Mouse (Mus musculus) CH12.LX (cell line): ENCODE results near the gene Slc6a17. TPM values are rescaled to one million over a fixed set of nuclear protein-coding genes. Genes with fewer than 3 reads are reported as not detected.

Source experiments
- DNase-seq: peaks from one replicate; pipeline ENCODE4 v3.0.0-alpha.2; 2013; ENCODE audit errors: extremely low read depth
- H3K27ac ChIP-seq: 2 replicates; pipeline ENCODE4 v1.5.1; 2012; ENCODE audit warnings: low read depth, mild to moderate bottlenecking, control low read depth, moderate library complexity; ENCODE audit not compliant: insufficient read depth
- H3K27me3 ChIP-seq: replicated peaks from 2 replicates; pipeline ENCODE3; 2012; ENCODE audit warnings: inconsistent platforms
- H3K36me3 ChIP-seq, 2 experiments: replicated peaks in 1 of 2; 2 replicates each; pipeline versions ENCODE3 to v1.6.1; 2012; ENCODE audit warnings: inconsistent platforms in 1 of 2, low read length in 1 of 2, mild to moderate bottlenecking in 1 of 2, mixed read lengths in 1 of 2, moderate library complexity in 1 of 2; ENCODE audit not compliant: control insufficient read depth in 1 of 2, insufficient read depth in 1 of 2
- H3K4me1 ChIP-seq, 2 experiments: 2 replicates each; pipeline ENCODE4 v1.6.1; 2012; ENCODE audit warnings: inconsistent platforms in 1 of 2, moderate library complexity in 1 of 2; ENCODE audit not compliant: insufficient read depth in 2 of 2, control insufficient read depth in 1 of 2
- H3K4me2 ChIP-seq: 2 replicates; pipeline ENCODE4 v1.6.1; 2012; ENCODE audit warnings: low read depth, mild to moderate bottlenecking, control low read depth; ENCODE audit not compliant: poor library complexity, insufficient read depth, severe bottlenecking
- H3K4me3 ChIP-seq, 3 experiments: fragments of 150-350 bp in 1 of 3; sonication (generic) in 1 of 3; replicated peaks in 1 of 3; 2 replicates each; pipeline versions ENCODE3 to v1.5.1; 2011 to 2012; ENCODE audit warnings: low read depth in 2 of 3, low read length in 2 of 3, mild to moderate bottlenecking in 2 of 3, moderate library complexity in 2 of 3, control low read depth in 1 of 3, improper control_type of control experiment in 1 of 3, inconsistent platforms in 1 of 3, mixed read lengths in 1 of 3; ENCODE audit not compliant: poor library complexity in 1 of 3
- H3K79me2 ChIP-seq: replicated peaks from 2 replicates; pipeline ENCODE4 v1.6.1; 2012; ENCODE audit warnings: mild to moderate bottlenecking, moderate library complexity; ENCODE audit not compliant: control insufficient read depth, poor library complexity, insufficient read depth, severe bottlenecking; ENCODE audit errors: extremely low read depth
- H3K9ac ChIP-seq: 2 replicates; pipeline ENCODE4 v1.6.1; 2012; ENCODE audit warnings: low read depth, mild to moderate bottlenecking, control low read depth, moderate library complexity; ENCODE audit not compliant: insufficient read depth
- H3K9me3 ChIP-seq: replicated peaks from 2 replicates; pipeline ENCODE3; 2012; ENCODE audit warnings: low read length, inconsistent platforms, mixed read lengths
- BHLHE40 ChIP-seq: IDR thresholded peaks from 2 replicates; pipeline ENCODE4 v1.6.1; 2011; ENCODE audit warnings: mild to moderate bottlenecking, low read depth, low read length, improper control_type of control experiment
- CHD1 ChIP-seq: IDR thresholded peaks from 2 replicates; pipeline ENCODE4 v1.6.1; 2012; ENCODE audit warnings: low read depth, low read length, improper control_type of control experiment, inconsistent platforms
- CHD2 ChIP-seq: IDR thresholded peaks from 2 replicates; pipeline ENCODE4 v1.6.1; 2011; ENCODE audit warnings: low read length, improper control_type of control experiment
- E2F4 ChIP-seq: IDR thresholded peaks from 2 replicates; pipeline ENCODE4 v1.6.1; 2011; ENCODE audit warnings: low read depth, low read length, improper control_type of control experiment; ENCODE audit not compliant: insufficient replicate concordance
- ELF1 ChIP-seq: IDR thresholded peaks from 2 replicates; pipeline ENCODE4 v1.6.1; 2014; ENCODE audit warnings: low read depth, mild to moderate bottlenecking, inconsistent platforms, low read length, improper control_type of control experiment
- GABPA ChIP-seq: IDR thresholded peaks from 2 replicates; pipeline ENCODE4 v1.6.1; 2012; ENCODE audit warnings: low read depth, low read length, improper control_type of control experiment, inconsistent platforms; ENCODE audit not compliant: insufficient replicate concordance
- IRF4 ChIP-seq: IDR thresholded peaks from 2 replicates; pipeline ENCODE4 v1.6.1; 2014; ENCODE audit warnings: low read depth, mild to moderate bottlenecking, inconsistent platforms, low read length, improper control_type of control experiment
- JUN ChIP-seq: IDR thresholded peaks from 2 replicates; pipeline ENCODE4 v1.6.1; 2011; ENCODE audit warnings: low read depth, mild to moderate bottlenecking, low read length, improper control_type of control experiment, moderate library complexity; ENCODE audit not compliant: insufficient read depth
- JUND ChIP-seq: conservative IDR thresholded peaks from 2 replicates; pipeline ENCODE4 v1.6.1; 2011; ENCODE audit warnings: low read depth, low read length, improper control_type of control experiment
- MAFK ChIP-seq: IDR thresholded peaks from 2 replicates; pipeline ENCODE4 v1.6.1; 2011; ENCODE audit warnings: low read length, improper control_type of control experiment; ENCODE audit not compliant: insufficient replicate concordance
- MAX ChIP-seq: IDR thresholded peaks from 2 replicates; pipeline ENCODE4 v1.6.1; 2011; ENCODE audit warnings: low read length, improper control_type of control experiment
- MAZ ChIP-seq: IDR thresholded peaks from 2 replicates; pipeline ENCODE4 v1.6.1; 2012; ENCODE audit warnings: low read depth, mild to moderate bottlenecking, inconsistent platforms, low read length, improper control_type of control experiment, moderate library complexity
- MEF2A ChIP-seq: IDR thresholded peaks from 2 replicates; pipeline ENCODE4 v1.6.1; 2014; ENCODE audit warnings: low read depth, mild to moderate bottlenecking, inconsistent platforms, low read length, improper control_type of control experiment, borderline replicate concordance
- MYC ChIP-seq: IDR thresholded peaks from 2 replicates; pipeline ENCODE4 v1.6.1; 2011; ENCODE audit warnings: low read depth, mild to moderate bottlenecking, improper control_type of control experiment, low read length
- NRF1 ChIP-seq: IDR thresholded peaks from 2 replicates; pipeline ENCODE4 v1.6.1; 2014; ENCODE audit warnings: low read depth, mild to moderate bottlenecking, inconsistent platforms, low read length, improper control_type of control experiment, moderate library complexity
- PAX5 ChIP-seq: IDR thresholded peaks from 2 replicates; pipeline ENCODE4 v1.6.1; 2012; ENCODE audit warnings: low read length, inconsistent platforms, mixed read lengths
- POLR2A ChIP-seq: IDR thresholded peaks from 2 replicates; pipeline ENCODE4 v1.6.1; 2011; ENCODE audit warnings: low read depth, mild to moderate bottlenecking, improper control_type of control experiment, low read length
- POLR2AphosphoS2 ChIP-seq: IDR thresholded peaks from 2 replicates; pipeline ENCODE4 v1.6.1; 2011; ENCODE audit warnings: low read depth, low read length, improper control_type of control experiment
- RAD21 ChIP-seq: IDR thresholded peaks from 2 replicates; pipeline ENCODE4 v1.6.1; 2011; ENCODE audit warnings: low read depth, mild to moderate bottlenecking, low read length, improper control_type of control experiment, moderate library complexity
- SMC3 ChIP-seq: IDR thresholded peaks from 2 replicates; pipeline ENCODE4 v1.6.1; 2011; ENCODE audit warnings: low read depth, low read length, improper control_type of control experiment
- TCF12 ChIP-seq: IDR thresholded peaks from 2 replicates; pipeline ENCODE4 v1.6.1; 2014; ENCODE audit warnings: low read depth, mild to moderate bottlenecking, inconsistent platforms, low read length, improper control_type of control experiment
- UBTF ChIP-seq: IDR thresholded peaks from 2 replicates; pipeline ENCODE4 v1.6.1; 2012; ENCODE audit warnings: low read depth, mild to moderate bottlenecking, inconsistent platforms, low read length, improper control_type of control experiment, moderate library complexity
- ZC3H11A ChIP-seq: IDR thresholded peaks from 2 replicates; pipeline ENCODE4 v1.6.1; 2012; ENCODE audit warnings: low read depth, mild to moderate bottlenecking, inconsistent platforms, low read length, improper control_type of control experiment
- ZKSCAN1 ChIP-seq: IDR thresholded peaks from 2 replicates; pipeline ENCODE4 v1.6.1; 2012; ENCODE audit warnings: low read depth, inconsistent platforms, low read length, improper control_type of control experiment, borderline replicate concordance
- ZNF384 ChIP-seq: IDR thresholded peaks from 2 replicates; pipeline ENCODE4 v1.6.1; 2012; ENCODE audit warnings: low read depth, low read length, improper control_type of control experiment, inconsistent platforms
- dilution Hi-C: fragments of 300-500 bp; cut with MboI; formaldehyde crosslinking; loops from 2 replicates; pipeline ENCODE4 v1.14.3; 2020; ENCODE audit warnings: low sequenced_read_pairs; ENCODE audit not compliant: extremely low pct_unique_long_range_greater_than_20kb, extremely low pct_ligation_motif_present
- in situ Hi-C: fragments of 300-500 bp; cut with MboI; formaldehyde crosslinking; loops from 3 replicates; pipeline ENCODE4 v1.14.3; 2019; ENCODE audit warnings: low sequenced_read_pairs, low pct_ligation_motif_present, low pct_unique_long_range_greater_than_20kb, mixed read lengths
- polyA plus RNA-seq: library from polyadenylated mRNA; unstranded; fragments of >175 nt; gene quantifications from 2 replicates; pipeline ENCODE4 v1.2.1, GENCODE M21; 2012; ENCODE audit warnings: low read depth; ENCODE audit not compliant: insufficient read length
- total RNA-seq, 2 experiments: library from RNA; depleted of rRNA; stranded (reverse); fragments of 300-350 nt in 1 of 2; fragments of >200 nt in 1 of 2; gene quantifications; 2 replicates each; pipeline ENCODE4 v1.2.3; 2012 to 2014

The Slc6a17 gene
- total and polyA plus RNA-seq, 3 experiments: not detected

DNA sequence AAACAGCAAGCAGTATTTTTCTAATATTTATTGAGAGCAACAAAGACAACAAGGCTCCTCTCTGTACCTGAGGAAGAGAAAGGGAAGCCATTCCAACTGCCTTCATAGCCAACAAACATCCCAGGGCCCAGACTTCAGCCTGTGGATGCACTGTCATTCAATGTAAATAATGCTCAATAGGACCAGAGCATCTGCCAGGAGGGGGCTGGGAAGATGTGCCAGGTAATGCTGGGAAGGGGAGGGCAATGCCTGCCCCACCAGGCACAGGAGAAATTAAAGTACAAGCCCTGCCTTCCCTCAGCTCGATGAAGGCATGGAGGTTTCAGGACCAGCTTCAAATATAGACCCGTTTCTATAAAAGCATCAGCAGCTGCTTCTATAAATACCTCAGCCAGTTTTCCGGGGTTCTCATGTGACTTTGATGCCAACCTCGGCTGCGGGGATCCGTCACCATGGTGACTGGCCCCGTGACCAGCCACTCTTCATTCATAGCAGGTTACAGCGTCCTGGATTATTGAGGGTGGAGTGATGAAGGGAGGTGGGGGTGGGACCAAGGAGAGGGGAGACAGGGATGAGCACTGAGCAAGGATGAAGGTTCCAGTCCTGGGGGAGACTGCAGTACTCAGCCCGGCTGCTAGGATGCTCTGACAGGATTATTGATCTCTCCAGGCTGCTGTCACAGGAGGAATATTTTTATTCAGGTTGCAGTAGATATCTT lies 10.7 kb upstream of the Slc6a17 start:
- H3K79me2 ChIP-seq: no peaks in the 10 kb centered on the region
- H3K36me3 ChIP-seq: no peaks in the 10 kb centered on the region
- in situ Hi-C loops (no loop called here), dilution Hi-C loops (no loop called here)
- no peak overlapping the region for H3K9ac ChIP-seq
- peaks cover 2 to 4% of the 10 kb centered on the region in 2 experiments; a peak in 2 of 4 replicates for H3K4me1 ChIP-seq
- H3K27ac ChIP-seq: no peak overlapping the region
- no peak overlapping the region for H3K4me3 ChIP-seq
- no peaks in the 10 kb centered on the region for H3K9me3 ChIP-seq
- no peak for TF ChIP-seq SMC3
- no peak for DNase-seq
- no peak overlapping the region for H3K4me2 ChIP-seq
- H3K27me3 ChIP-seq: peaks cover 19% of the 10 kb centered on the region

- H3K36me3 ChIP-seq: no peaks in the 10 kb centered on the region
- TF ChIP-seq ZKSCAN1 (no peak), MEF2A (no peak), ELF1 (no peak), NRF1 (no peak), UBTF (no peak), SMC3 (no peak), MYC (no peak), JUN (no peak), IRF4 (no peak), CHD2 (no peak), POLR2A (no peak), MAX (no peak), POLR2AphosphoS2 (no peak)
- in situ Hi-C loops (no loop called here), dilution Hi-C loops (no loop called here)
- H3K9me3 ChIP-seq: no peaks in the 10 kb centered on the region
- peaks cover 2 to 4% of the 10 kb centered on the region in 2 experiments; a peak in 2 of 4 replicates for H3K4me1 ChIP-seq
- H3K27me3 ChIP-seq: peaks cover 24% of the 10 kb centered on the region
- no peak overlapping the region for H3K4me3 ChIP-seq
- no peak overlapping the region for H3K9ac ChIP-seq
- no peak overlapping the region for H3K4me2 ChIP-seq
- no peak overlapping the region for H3K27ac ChIP-seq
- DNase-seq: no peak
- H3K79me2 ChIP-seq: no peaks in the 10 kb centered on the region
Observed at GRCm38 (mm10) chr3:107524547-107524946, 6.7 kb upstream of the Slc6a17 start.

DNA sequence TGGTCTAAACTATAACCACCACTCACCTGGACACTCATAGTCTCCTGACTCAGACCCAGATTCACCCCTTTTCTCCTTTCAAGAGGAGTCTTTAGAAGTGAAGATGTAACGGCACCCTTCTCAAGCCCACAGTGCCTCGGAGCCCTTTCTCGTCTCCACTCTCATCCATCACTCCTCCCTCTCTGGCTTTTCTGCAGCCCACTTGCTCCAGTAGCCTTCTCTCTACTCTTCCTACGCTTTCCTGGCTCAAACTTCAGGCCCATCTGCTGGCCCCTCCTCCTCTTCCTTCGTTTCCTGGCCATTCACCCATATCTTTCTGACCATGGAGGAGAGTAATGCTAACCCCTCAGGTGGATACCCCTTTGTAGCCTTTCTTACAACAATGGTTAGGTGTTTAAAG lies 3.1 kb upstream of the Slc6a17 start:
- Histone ChIP-seq H3K4me1 (no peaks in the 10 kb centered on the region), H3K9me3 (no peaks in the 10 kb centered on the region), H3K4me3 (no peak overlapping the region), H3K27ac (no peak overlapping the region), H3K27me3 (peaks cover 18% of the 10 kb centered on the region), H3K79me2 (no peaks in the 10 kb centered on the region), H3K36me3 (no peaks in the 10 kb centered on the region), H3K9ac (no peak overlapping the region), H3K4me2 (no peak overlapping the region)
- dilution Hi-C loops: no loop called here
- TF ChIP-seq BHLHE40: no peak
- TF ChIP-seq GABPA: no peak
- no peak for TF ChIP-seq MAX
- TF ChIP-seq PAX5: no peak
- no peak for TF ChIP-seq JUND
- TF ChIP-seq MAZ: no peak
- TF ChIP-seq CHD1: no peak
- no peak for TF ChIP-seq ZC3H11A
- TF ChIP-seq JUN: no peak
- no peak for TF ChIP-seq ZNF384
- TF ChIP-seq MEF2A: no peak
- TF ChIP-seq RAD21: no peak
- TF ChIP-seq MAFK: no peak
- TF ChIP-seq NRF1: no peak
- TF ChIP-seq ZKSCAN1: no peak
- TF ChIP-seq E2F4: no peak
- TF ChIP-seq TCF12: no peak
- TF ChIP-seq IRF4: no peak
- in situ Hi-C loops: no loop called here
- no peak for DNase-seq
